Mouse (Mus musculus) heart, postnatal 0 days (tissue): ENCODE data around the gene Ifit1.
"Not testable (repeated sequence)": the region's sequence is repeated elsewhere in the genome, so short reads cannot be mapped to it uniquely, and the experiment has no call there.

Experiments
- CTCF ChIP-seq: IDR thresholded peaks from 2 replicates; pipeline ENCODE4 v1.5.1; 2016; ENCODE audit warnings: antibody characterized with exemption, control low read depth, low read depth
- EP300 ChIP-seq: IDR thresholded peaks from 2 replicates; pipeline ENCODE4 v1.6.1; 2016; ENCODE audit warnings: antibody characterized with exemption, low read depth

DNA sequence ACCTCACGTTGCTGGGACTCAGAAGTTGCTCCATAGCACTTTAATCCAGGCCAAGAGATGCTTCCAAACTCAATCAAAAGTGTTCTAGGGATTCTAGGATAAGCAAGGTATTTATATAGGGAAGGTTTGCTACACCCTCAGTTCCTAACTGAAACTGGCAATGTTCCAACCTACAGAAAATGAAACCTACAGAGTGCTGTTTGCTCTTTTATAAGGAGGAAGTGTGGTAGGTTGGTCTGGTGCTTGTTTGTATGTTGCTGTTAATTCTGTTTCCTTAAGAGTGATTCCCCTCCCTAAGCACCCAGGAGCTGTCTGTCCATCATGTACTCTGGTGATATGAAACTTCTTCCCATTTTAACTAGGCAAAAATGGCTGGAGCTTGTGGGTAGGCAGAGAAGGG, 38.8 kb upstream of the Ifit1 start, which contains the start of gene Ifit1bl1:
- not testable (repeated sequence) for TF ChIP-seq CTCF, EP300
